Mouse (Mus musculus) E14TG2a.4 (cell line): ENCODE measurements at regions not wholly inside any gene's neighbourhood (a gene's known extent, or its start where the extent isn't known, plus 50 kb on each side); places are given as distances from the start of the nearest gene placed in this dataset.

Experiments used
- H3K27me3 ChIP-seq: 2 replicates; pipeline ENCODE4 v1.6.1; 2014; ENCODE audit warnings: low read length, control low read depth; ENCODE audit not compliant: insufficient read depth
- H3K36me3 ChIP-seq: 2 replicates; pipeline ENCODE4 v1.6.1; 2014; ENCODE audit warnings: low read length, control low read depth; ENCODE audit not compliant: insufficient read depth
- H3K4me1 ChIP-seq: replicated peaks from 2 replicates; pipeline ENCODE4 v1.6.1; 2014; ENCODE audit warnings: low read depth, low read length, control low read depth
- H3K4me3 ChIP-seq: replicated peaks from 2 replicates; pipeline ENCODE4 v1.5.1; 2014; ENCODE audit warnings: mild to moderate bottlenecking, low read length
- H3K9me3 ChIP-seq: 2 replicates; pipeline ENCODE4 v1.6.1; 2014; ENCODE audit warnings: low read length, control low read depth
- CTCF ChIP-seq: conservative IDR thresholded peaks from 2 replicates; pipeline ENCODE4 v1.5.1; 2014; ENCODE audit warnings: low read length
- NANOG ChIP-seq: IDR thresholded peaks from 2 replicates; pipeline ENCODE4 v1.6.1; 2014; ENCODE audit warnings: borderline replicate concordance, low read length, mixed read lengths
- POU5F1 ChIP-seq: IDR thresholded peaks from 2 replicates; pipeline ENCODE4 v1.6.1; 2014; ENCODE audit warnings: low read length, borderline replicate concordance

DNA sequence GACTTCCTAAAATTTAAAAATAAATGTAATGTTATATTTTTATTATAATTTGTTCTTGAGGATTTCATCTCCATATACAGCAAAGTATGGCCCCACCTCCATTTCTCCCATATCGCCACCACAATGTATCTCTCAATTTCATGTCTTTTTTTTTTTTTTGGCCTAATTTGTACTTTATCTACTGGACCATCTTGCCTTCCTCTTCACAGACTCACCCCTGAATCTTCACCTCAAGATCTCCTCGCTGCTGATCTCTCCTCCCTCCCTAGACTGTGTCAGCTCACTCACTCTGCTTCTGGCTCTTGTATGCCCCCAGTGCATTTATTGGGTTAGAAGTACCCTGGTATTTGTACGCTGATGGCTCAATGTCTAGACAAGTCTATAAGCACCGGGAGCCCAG lies 269.4 kb upstream of the Chd6 start:
- TF ChIP-seq POU5F1: no peak
- TF ChIP-seq NANOG: no peak
- no peak for TF ChIP-seq CTCF
- Histone ChIP-seq H3K27me3 (no peaks in the 10 kb centered on the region), H3K4me3 (no peak overlapping the region), H3K9me3 (no peaks in the 10 kb centered on the region), H3K4me1 (no peaks in the 10 kb centered on the region), H3K36me3 (no peaks in the 10 kb centered on the region)

DNA sequence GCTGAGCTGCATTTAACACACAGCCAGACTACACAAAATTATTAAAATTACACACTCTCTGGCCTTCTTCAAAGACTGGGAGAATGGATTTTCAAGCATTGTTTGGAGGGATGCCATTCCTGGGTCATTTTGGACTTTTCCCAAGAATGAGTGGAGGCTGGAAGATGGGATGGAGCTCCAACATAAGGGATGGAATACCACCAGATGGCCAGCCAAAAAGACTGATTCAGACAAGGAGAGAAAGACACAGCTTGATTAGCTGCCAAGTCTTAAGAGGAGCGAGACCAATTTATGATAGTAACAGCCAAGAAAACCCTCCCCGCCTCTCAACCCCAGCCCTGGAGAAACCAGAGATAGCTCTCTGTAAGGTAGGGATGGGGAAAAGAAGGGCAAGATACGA lies 253.4 kb upstream of the Chd6 start:
- H3K4me3 ChIP-seq: no peak overlapping the region
- H3K4me1 ChIP-seq: no peaks in the 10 kb centered on the region
- no peaks in the 10 kb centered on the region for H3K36me3 ChIP-seq
- no peaks in the 10 kb centered on the region for H3K9me3 ChIP-seq
- H3K27me3 ChIP-seq: no peaks in the 10 kb centered on the region
- no peak for TF ChIP-seq CTCF
- TF ChIP-seq NANOG: no peak
- no peak for TF ChIP-seq POU5F1

DNA sequence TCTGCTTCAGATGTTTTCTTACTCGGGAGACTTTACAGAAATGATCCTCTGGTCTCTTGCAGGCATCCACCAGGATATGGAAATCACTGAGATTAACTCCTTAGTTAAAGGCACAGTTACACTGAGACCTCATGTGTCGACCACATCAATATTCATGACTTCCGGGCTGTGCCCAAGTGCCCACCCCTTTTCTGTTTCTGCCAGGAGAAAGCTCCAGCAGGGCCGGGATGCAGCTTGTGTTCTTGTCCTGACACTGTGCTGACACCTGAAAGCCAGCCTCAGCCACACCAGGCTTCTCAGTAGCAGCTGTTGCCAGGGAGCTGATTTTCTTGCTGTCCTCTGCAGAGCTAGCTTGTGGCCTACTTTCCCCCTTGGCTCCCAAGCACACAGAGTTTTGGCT lies 240.2 kb upstream of the Chd6 start:
- Histone ChIP-seq H3K27me3 (no peaks in the 10 kb centered on the region), H3K9me3 (peaks cover 12% of the 10 kb centered on the region), H3K36me3 (no peaks in the 10 kb centered on the region), H3K4me1 (no peaks in the 10 kb centered on the region), H3K4me3 (no peak overlapping the region)
- no peak for TF ChIP-seq NANOG
- TF ChIP-seq CTCF: no peak
- TF ChIP-seq POU5F1: no peak

DNA sequence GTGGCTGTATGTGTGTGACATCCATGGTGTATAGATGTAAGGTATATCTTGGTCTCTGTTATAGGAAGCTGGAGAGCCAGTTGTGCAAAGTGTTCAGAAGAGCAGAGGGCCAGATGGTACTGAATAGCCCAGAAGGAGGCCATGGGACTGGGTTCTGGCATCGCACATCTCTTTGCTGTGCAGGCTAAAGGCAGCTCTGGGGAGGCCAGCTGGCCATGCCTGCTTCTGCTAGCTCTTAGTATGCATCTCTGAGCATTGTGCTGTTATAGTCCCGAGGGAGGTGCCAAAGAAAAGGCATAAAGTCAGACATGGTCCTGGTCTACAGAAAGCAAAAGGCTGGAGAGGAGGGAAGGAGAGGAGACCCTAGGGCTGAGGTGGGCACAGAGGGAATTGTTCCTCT lies 235.1 kb upstream of the Chd6 start:
- peaks cover 12% of the 10 kb centered on the region for H3K9me3 ChIP-seq
- H3K4me1 ChIP-seq: peaks cover 41% of the 10 kb centered on the region
- H3K27me3 ChIP-seq: peaks cover 9% of the 10 kb centered on the region
- no peaks in the 10 kb centered on the region for H3K36me3 ChIP-seq
- TF ChIP-seq NANOG (no peak), CTCF (no peak), POU5F1 (no peak)
- H3K4me3 ChIP-seq: no peak overlapping the region

DNA sequence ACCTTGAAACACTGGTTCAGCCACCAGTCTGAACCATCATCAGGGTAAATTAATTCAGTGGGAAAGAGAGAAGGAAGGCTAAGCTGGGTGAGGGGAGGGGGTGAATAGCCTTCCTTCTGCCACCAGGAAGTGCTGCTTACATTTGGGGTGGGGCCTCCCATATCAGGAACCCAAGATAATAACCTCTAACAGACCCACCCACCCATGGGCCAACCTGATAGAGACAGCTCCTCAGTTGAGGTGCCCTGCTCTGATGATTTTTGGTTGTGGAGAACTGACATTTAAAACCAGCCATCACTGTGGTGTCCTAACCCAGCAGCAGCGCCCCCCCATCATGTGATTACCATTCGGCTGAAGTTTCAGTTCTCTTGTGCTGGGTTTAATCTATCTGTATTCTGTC lies 233.8 kb upstream of the Chd6 start:
- Histone ChIP-seq H3K36me3 (no peaks in the 10 kb centered on the region), H3K4me1 (peaks cover 54% of the 10 kb centered on the region), H3K27me3 (peaks cover 9% of the 10 kb centered on the region), H3K9me3 (peaks cover 12% of the 10 kb centered on the region), H3K4me3 (no peak overlapping the region)
- TF ChIP-seq POU5F1: no peak
- TF ChIP-seq NANOG: no peak
- no peak for TF ChIP-seq CTCF

DNA sequence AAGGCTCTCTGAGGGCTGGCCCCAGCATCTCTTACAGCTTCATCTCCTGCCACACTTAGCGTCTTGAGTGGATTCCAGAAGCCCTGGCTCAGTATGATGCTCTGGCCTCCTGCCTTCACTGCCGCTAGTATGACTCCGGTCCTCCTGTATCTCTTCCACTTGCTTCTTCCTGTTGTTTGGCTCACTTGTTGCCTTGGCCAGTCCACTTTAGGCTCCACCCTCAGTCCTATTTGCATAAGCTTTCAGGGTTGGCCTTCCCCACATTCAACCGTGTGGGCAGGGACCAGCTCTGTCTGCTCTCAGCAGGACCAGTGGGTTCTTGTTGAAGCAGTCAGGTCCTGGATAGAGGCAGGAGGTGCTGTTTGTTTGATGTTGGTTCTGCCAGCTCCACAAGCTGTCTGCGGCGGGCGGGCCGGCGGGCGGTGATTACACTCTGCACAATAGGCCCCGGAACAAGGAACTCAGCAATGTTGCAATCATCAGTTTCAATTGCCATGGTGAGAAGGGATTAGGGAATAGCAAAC lies 232.6 kb upstream of the Chd6 start:
- TF ChIP-seq CTCF (no peak), NANOG (no peak), POU5F1 (no peak)
- peaks cover 9% of the 10 kb centered on the region for H3K9me3 ChIP-seq
- H3K27me3 ChIP-seq: peaks cover 9% of the 10 kb centered on the region
- H3K36me3 ChIP-seq: no peaks in the 10 kb centered on the region
- peaks cover 54% of the 10 kb centered on the region for H3K4me1 ChIP-seq
- H3K4me3 ChIP-seq: peak overlapping the region; percentile 50

DNA sequence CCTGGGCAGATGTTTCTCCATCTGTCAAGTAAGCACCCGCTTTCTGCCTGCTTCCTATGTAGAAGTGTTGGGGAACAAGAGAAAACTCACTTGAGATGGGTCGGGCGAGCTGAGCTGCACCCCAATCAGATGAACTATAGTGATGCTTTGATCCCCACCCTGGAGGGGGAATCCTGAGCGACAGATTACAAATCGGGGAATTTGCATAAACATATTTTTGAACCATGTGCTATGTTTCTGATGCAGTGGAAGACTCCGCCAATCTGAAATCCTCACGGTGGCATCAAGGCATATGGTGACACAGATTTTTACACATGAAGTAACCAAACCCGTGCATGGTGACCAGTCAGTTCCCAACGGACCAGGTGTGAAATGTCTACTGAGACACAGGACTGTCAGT lies 231.4 kb upstream of the Chd6 start:
- Histone ChIP-seq H3K4me1 (peaks cover 54% of the 10 kb centered on the region), H3K4me3 (0 out of 2 replicates have a peak overlapping the region, but pooled peaks have one; percentile 2), H3K9me3 (no peaks in the 10 kb centered on the region), H3K36me3 (no peaks in the 10 kb centered on the region), H3K27me3 (peaks cover 9% of the 10 kb centered on the region)
- TF ChIP-seq POU5F1: no peak
- no peak for TF ChIP-seq NANOG
- no peak for TF ChIP-seq CTCF

DNA sequence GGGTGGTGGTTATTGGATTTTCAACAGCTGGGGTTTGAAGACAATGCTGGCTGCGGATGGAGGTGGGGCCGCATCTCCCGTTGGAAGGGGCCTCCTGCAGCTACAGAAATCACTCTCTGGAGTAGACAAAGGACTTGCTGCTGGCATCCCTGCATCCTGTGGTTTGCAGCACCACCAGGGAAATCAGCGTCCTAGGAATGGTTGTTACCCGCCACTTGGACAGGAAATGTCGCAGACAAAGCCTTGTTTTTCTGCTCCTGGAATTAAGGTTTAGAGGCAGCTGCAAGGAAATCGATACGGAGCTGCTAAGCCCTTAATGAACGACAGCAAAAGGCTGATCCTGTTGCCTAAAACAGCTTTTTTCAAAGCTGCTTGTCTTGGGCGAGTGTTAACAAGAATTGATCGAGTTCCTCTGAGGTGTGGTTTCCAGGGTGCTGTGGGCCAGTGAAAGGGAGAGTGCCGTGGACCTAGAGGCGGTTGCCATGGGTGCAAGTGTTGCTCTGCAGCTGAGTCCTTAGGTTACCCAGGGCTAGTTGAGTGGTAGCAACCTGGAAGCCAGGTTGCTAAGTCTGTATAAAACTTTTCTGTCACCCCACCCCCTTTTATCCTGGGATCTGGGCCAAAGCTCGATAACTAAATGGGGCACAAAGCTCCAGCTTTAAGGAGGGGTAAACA lies 230.6 kb upstream of the Chd6 start:
- H3K4me1 ChIP-seq: peaks cover 54% of the 10 kb centered on the region
- no peaks in the 10 kb centered on the region for H3K9me3 ChIP-seq
- H3K36me3 ChIP-seq: no peaks in the 10 kb centered on the region
- TF ChIP-seq CTCF (no peak), NANOG (peak; percentile 61)
- peaks cover 9% of the 10 kb centered on the region for H3K27me3 ChIP-seq
- H3K4me3 ChIP-seq: peak overlapping the region; percentile 2; the same call in 1 of the 2 replicates

DNA sequence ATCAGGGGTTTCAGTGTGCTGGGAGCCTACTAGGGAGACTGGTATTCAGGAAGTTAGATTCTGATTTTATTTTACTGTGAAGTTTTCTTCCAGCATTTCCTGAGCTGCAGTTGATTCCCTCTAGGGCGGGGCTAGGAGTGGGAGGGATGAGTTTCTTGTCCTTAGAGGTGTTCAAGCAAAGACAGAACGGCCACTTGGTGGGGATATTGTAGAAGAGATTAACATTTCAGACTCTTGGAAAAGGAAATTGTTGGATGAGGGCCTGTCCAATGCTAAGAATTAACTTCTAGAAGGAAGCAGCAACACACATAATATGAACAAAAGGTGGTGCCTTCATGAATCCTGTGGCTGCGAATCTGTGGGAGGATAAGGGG lies 230.1 kb upstream of the Chd6 start:
- Histone ChIP-seq H3K9me3 (no peaks in the 10 kb centered on the region), H3K36me3 (no peaks in the 10 kb centered on the region), H3K4me1 (peaks cover 54% of the 10 kb centered on the region), H3K4me3 (no peak overlapping the region), H3K27me3 (peaks cover 9% of the 10 kb centered on the region)
- TF ChIP-seq NANOG (no peak), CTCF (no peak), POU5F1 (no peak)
